Mouse (Mus musculus): ENCODE measurements around the gene Bpifb5. TPM values are rescaled to one million over a fixed set of nuclear protein-coding genes. Genes with fewer than 3 reads are reported as not detected.
"Not testable (repeated sequence)": the region's sequence is repeated elsewhere in the genome, so short reads cannot be mapped to it uniquely, and the experiment has no call there.

Gene Bpifb5
- total and polyA plus RNA-seq, 2 experiments from 2014 or later, result 0.14 to 0.24 TPM

DNA sequence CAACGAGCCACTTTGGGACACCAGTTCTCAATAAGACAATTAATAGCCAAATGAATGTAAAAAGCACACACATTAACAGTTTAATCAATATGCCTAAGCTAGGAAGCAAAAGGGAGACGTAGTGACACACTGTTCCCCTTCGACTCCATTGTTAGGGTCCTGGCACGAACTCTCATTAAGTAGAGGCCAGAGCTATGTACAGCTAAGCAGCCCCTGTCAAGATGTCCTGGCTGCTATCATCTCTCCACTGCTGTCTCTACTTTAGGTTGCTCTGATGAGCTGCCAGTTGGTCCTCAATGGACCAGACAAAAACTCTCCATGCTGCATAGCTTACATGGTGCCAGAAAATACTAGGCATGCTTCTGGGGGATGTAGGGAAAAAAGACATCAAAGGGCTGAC is 32.2 kb downstream of the Bpifb5 start:
- no peaks in the 10 kb centered on the region for H3K36me3 ChIP-seq (ENCODE audit: insufficient read depth)
- no peak overlapping the region for H3K4me3 ChIP-seq (ENCODE audit: low read depth, low read length)
- no peak for TF ChIP-seq CTCF (IDR thresholded peaks at IDR 0.05; ENCODE audit: low read depth)
- ATAC-seq (no peak), DNase-seq (no peak)
- 66% methylated on average over 4 of the region's 4 CpGs for WGBS
- H3K4me1 ChIP-seq (ENCODE audit: insufficient read depth), result no peaks in the 10 kb centered on the region
- H3K9ac ChIP-seq, result no peak overlapping the region
- H3K27ac ChIP-seq (ENCODE audit: low read depth, low read length), result no peak overlapping the region
- H3K4me2 ChIP-seq (ENCODE audit: low read depth), result no peak overlapping the region
- H3K9me3 ChIP-seq (ENCODE audit: low read length), result no peaks in the 10 kb centered on the region
- H3K27me3 ChIP-seq (ENCODE audit: insufficient read depth, low read length), result no peaks in the 10 kb centered on the region

DNA sequence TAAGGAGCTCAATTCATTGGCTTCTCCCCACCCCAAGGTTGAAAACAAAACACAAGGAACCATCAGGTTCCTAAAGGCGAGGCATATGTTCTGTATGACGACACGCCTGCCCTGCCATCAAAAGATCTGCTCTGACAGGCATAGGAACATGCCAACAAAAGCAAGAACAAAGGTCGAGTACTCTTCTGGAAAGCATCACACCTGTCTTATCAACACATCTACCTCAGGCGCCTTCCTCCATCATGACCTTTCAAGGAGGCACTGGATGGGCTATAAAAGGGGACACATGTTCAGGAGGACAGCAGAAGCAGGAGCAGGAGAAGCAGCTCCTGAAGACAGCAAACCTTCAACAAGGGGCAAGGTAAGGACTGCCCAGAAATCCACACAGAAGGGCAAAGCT is 34.0 kb downstream of the Bpifb5 start, which contains the start of gene Bpifb9a:
TSS of gene Bpifb9a (plus strand) at position 301 of the 400 bp plus-strand sequence.
- H3K27me3 ChIP-seq (ENCODE audit: insufficient read depth, low read length); H3K27ac ChIP-seq (ENCODE audit: low read depth, low read length); H3K9me3 ChIP-seq (ENCODE audit: low read length); H3K36me3 ChIP-seq (ENCODE audit: insufficient read depth); H3K4me2 ChIP-seq (ENCODE audit: low read depth); DNase-seq; H3K9ac ChIP-seq; H3K4me3 ChIP-seq (ENCODE audit: low read depth, low read length); ATAC-seq; H3K4me1 ChIP-seq (ENCODE audit: insufficient read depth): not testable (repeated sequence)
- 86% methylated on average over 5 of the region's 5 CpGs for WGBS

- H3K4me2 ChIP-seq (ENCODE audit: low read depth); DNase-seq; H3K27me3 ChIP-seq (ENCODE audit: insufficient read depth, low read length); H3K27ac ChIP-seq (ENCODE audit: low read depth, low read length); ATAC-seq; H3K36me3 ChIP-seq (ENCODE audit: insufficient read depth); H3K9ac ChIP-seq; H3K4me3 ChIP-seq (ENCODE audit: low read depth, low read length); H3K4me1 ChIP-seq (ENCODE audit: insufficient read depth); H3K9me3 ChIP-seq (ENCODE audit: low read length): not testable (repeated sequence)
- 80% methylated on average over 3 of the region's 3 CpGs for WGBS
Measured at GRCm38 (mm10) chr2:154264397-154264796, 40.9 kb downstream of the Bpifb5 start.

Other genes with a start within 250 kb of the Bpifb5 start
- gene Bpifa6, start 248.8 kb upstream of the Bpifb5 start, total RNA-seq (2014; rRNA removed), result not detected in 2 replicates
- not detected in 2 replicates for gene Bpifa6, start 248.8 kb upstream of the Bpifb5 start, polyA plus RNA-seq (2015; fragmentation: Nextera tagmentation; extraction: Ambion mirVana)
- not detected in 2 replicates for gene Bpifa2, start 215.5 kb upstream of the Bpifb5 start, total RNA-seq (2014; rRNA removed)
- not detected in 2 replicates for gene Bpifa2, start 215.5 kb upstream of the Bpifb5 start, polyA plus RNA-seq (2015; fragmentation: Nextera tagmentation; extraction: Ambion mirVana)
- gene Bpifa3, start 93.4 kb upstream of the Bpifb5 start, total RNA-seq (2014; rRNA removed), result not detected in 2 replicates
- not detected in 2 replicates for gene Bpifa3, start 93.4 kb upstream of the Bpifb5 start, polyA plus RNA-seq (2015; fragmentation: Nextera tagmentation; extraction: Ambion mirVana)
- 0.31 and 2.0 TPM in 2 replicates for gene Bpifa1, start 80.9 kb upstream of the Bpifb5 start, total RNA-seq (2014; rRNA removed)
- gene Bpifa1, start 80.9 kb upstream of the Bpifb5 start, polyA plus RNA-seq (2015; fragmentation: Nextera tagmentation; extraction: Ambion mirVana), result 0.25 and 0.48 TPM in 2 replicates
- gene Bpifa5, start 61.1 kb upstream of the Bpifb5 start, total RNA-seq (2014; rRNA removed), result not detected in 2 replicates
- gene Bpifa5, start 61.1 kb upstream of the Bpifb5 start, polyA plus RNA-seq (2015; fragmentation: Nextera tagmentation; extraction: Ambion mirVana), result not detected in 2 replicates
- 0.33 TPM in 1 of 2 replicates, not detected in the other for gene Bpifb1, start 32.9 kb upstream of the Bpifb5 start, total RNA-seq (2014; rRNA removed)
- 0.23 and 0.92 TPM in 2 replicates for gene Bpifb1, start 32.9 kb upstream of the Bpifb5 start, polyA plus RNA-seq (2015; fragmentation: Nextera tagmentation; extraction: Ambion mirVana)
- gene Bpifb9a, start 34.1 kb downstream of the Bpifb5 start, total RNA-seq (2014; rRNA removed), result not detected in 2 replicates
- 0.65 TPM in 1 of 2 replicates, not detected in the other for gene Bpifb9a, start 34.1 kb downstream of the Bpifb5 start, polyA plus RNA-seq (2015; fragmentation: Nextera tagmentation; extraction: Ambion mirVana)
- gene Bpifb9b, start 83.5 kb downstream of the Bpifb5 start, total RNA-seq (2014; rRNA removed), result 0.38 TPM in 1 of 2 replicates, not detected in the other
- gene Bpifb9b, start 83.5 kb downstream of the Bpifb5 start, polyA plus RNA-seq (2015; fragmentation: Nextera tagmentation; extraction: Ambion mirVana), result 0.34 TPM in 1 of 2 replicates, not detected in the other
- gene Cdk5rap1, start 149.3 kb downstream of the Bpifb5 start, total RNA-seq (2014; rRNA removed), result 14.3 and 14.7 TPM in 2 replicates
- gene Cdk5rap1, start 149.3 kb downstream of the Bpifb5 start, polyA plus RNA-seq (2015; fragmentation: Nextera tagmentation; extraction: Ambion mirVana), result 6.3 and 10.4 TPM in 2 replicates
- 23.0 and 25.3 TPM in 2 replicates for gene Snta1, start 184.4 kb downstream of the Bpifb5 start, total RNA-seq (2014; rRNA removed)
- 14.8 and 15.8 TPM in 2 replicates for gene Snta1, start 184.4 kb downstream of the Bpifb5 start, polyA plus RNA-seq (2015; fragmentation: Nextera tagmentation; extraction: Ambion mirVana)
- gene Cbfa2t2, start 212.7 kb downstream of the Bpifb5 start, total RNA-seq (2014; rRNA removed), result 32.5 and 41.8 TPM in 2 replicates
- 22.1 and 31.9 TPM in 2 replicates for gene Cbfa2t2, start 212.7 kb downstream of the Bpifb5 start, polyA plus RNA-seq (2015; fragmentation: Nextera tagmentation; extraction: Ambion mirVana)

Data from forebrain, postnatal 0 days (tissue).